Mouse (Mus musculus): ENCODE measurements around the gene Atp8b5.
A peak's percentile ranks its signal among the peaks of the same experiment; 100 is the strongest.

The Atp8b5 gene

DNA sequence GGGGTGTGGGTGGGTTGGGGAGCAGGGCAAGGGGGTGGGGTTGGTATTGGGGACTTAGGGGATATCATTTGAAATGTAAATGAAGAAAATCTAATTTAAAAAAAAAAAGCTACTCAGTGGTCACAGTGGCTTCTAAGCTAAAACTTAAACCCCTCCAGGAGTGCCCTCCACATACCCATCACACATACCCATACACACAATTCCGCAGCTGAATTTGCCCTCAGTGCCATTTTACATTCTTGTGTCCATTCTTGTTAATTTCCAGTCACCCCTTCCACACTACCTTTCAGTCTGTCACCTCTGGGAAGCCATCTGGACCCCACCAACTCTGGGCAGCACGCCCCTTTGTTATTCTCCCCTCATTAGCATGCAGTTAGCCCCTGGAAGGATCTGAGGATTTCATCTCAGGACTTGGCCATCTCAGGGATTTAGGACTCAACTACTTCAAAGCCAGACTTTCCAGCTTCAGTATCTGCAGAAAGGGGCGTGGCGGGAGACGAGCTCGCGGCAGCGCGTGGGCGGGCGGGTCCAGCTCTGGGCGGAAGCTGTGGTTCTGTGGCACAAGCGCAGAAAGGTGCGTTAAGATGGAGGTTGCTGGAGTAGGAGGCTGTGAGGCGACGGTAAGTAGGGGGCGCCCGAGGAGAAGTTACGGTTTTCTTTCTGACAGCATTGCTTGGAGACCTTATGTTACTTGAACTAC is at the start of gene Atp8b5:
Gene Atp8b5, plus strand, starts transcription at position 537 of the 700 bp plus-strand sequence.
- peak; percentile 78 to 82 for DNase-seq

DNA sequence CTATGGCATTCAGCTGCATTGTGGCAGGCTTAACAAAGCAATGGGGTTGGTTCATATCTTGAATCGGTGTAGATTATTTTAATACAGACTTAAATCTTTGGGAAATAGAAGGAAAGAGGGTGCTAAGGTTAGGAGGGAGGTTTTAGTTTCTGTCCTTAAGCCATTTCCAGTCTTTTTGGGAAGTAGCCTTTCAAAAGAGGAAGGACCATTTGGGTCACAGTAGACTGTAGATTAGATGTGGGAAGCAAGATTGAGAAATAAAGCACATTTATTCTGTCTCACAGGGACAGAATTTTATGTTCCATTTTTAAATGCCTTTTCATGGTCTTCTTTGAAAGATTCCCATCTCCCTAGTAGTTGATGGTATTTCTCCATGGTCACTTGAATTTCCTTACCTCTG is 49.0 kb upstream of the Atp8b5 start:
- DNase-seq: no peak

DNA sequence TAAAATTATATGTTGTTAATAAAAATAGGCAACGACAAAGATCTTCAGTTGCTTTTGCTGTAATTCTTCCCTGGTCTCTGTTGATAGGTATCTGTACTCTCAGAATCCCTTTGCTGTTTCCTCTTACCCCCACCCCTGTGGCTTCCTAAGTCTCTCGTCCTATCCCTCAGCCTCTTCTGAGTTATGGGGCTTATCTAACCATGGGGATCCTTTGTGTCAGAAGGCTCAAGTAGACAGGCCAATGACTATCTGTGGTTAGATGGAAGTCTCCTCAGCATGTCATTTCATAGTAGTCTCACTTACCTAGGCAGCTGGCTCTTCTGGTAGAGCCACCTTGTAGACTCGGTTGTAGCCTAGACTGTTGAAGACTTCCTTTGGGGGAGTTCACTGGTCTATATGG is 35.1 kb upstream of the Atp8b5 start:
- DNase-seq: no peak

DNA sequence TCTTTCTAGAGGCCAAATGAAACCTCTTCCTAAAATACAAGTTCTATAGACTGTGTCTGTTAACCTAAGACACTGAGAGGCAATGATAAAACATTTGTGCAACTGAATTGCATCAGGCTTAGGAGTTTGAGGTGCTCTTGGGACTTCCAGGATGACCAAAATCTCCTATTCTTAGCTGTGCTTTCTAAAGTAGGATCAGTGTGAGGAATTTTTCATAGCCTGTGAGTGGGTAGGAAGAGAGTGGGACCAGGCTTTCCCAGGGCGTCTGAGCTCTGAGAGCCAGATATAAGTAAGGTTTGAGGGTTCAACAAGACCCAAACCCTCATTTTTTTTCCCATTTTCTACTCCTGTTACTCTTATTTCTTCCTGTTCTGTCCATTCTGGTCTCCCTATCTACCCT is 34.0 kb upstream of the Atp8b5 start:
- no peak for DNase-seq

DNA sequence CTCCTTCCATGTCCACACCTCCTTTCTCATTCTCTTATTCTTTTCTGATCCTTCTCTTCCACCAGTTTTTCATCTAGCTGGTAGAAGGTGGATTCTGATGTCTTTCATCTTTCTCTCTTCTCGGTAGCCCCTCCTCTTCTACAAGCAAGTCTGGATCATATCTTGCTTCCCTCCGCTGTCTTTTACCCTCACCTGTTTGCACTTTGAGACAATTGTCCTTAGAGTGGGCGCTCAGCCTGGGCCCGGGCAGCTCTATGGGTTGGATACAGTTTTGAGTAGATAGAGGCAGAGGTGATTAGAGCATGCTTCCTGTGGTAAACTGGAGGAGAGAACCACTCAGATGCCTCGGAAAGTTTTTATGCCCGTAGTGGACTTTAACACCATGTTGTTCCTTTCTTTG is 33.5 kb upstream of the Atp8b5 start:
- no peak for DNase-seq

DNA sequence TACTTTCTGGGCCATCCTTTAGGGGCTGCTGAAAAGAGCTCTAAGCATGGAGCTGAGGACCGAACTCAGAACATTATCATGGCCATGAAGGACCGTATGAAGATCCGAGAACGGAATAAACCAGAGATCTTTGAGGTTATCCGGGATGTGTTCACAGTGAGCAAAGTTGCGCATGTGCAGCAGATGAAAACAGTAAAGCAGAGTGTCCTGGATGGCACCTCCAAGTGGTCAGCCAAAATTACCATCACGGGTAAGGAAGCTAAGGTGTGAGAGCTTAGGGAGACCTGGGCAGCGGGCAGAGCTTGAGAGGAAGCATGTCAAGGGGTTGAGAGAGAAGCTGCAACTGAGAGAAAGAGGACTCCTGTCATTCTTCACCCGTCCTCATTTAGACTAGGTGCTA is 30.1 kb upstream of the Atp8b5 start:
- DNase-seq: no peak

DNA sequence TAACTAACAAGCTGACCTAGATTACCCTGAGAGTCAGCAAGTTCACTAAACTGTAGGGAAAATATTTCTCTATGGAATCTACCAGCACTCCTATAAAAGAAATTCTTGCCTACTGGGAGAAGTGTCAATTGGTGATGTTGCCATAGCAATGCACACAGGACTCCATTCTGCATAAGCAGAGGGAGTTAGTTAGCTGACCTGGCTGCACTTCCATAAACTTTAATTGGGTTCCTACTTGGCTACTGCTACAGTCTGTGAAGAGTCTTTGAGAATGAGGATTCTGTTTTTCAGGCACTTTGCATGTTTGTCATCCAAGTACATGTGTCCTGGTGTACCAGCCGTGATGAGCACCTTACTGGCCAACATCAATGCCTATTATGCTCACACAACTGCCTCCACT is 26.2 kb upstream of the Atp8b5 start:
- DNase-seq: no peak

DNA sequence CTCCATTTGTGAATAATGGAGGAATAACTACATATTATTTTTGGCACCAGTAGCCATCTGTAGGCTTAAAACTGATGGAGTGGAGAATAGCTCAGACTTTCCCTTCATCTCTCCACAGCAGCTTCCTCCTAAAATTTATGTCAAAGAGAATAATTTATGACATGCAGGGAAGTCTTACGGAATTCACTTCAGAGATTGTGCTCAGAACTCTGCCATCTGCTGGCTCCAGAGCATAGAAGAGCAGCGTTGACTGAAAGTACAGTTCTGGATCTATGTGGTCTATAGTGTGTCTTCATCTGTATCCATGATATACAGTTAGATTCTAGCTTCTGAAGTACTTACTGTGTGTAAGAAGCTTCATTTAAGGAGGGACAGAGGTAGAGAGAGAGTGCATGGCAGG is 22.9 kb upstream of the Atp8b5 start:
- no peak for DNase-seq

DNA sequence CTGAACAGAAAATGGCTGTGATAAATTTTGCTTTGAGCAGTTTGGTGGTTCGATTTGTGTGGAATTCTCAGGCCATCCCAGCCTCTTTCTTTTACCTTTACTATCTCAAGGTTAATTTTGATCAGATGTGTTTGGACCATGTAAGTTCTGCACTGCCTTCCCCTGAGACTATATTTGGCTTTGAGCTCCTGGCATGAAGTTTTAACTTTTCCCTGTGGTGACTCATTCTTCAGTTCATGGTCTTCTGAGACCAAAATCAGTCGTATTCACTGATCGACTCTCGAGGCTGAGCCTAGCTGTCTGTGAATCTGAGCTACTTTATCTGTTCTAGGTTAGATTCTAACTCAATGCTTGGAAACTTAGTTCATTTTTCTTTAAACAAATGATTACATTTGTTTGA is 21.2 kb upstream of the Atp8b5 start:
- no peak for DNase-seq

DNA sequence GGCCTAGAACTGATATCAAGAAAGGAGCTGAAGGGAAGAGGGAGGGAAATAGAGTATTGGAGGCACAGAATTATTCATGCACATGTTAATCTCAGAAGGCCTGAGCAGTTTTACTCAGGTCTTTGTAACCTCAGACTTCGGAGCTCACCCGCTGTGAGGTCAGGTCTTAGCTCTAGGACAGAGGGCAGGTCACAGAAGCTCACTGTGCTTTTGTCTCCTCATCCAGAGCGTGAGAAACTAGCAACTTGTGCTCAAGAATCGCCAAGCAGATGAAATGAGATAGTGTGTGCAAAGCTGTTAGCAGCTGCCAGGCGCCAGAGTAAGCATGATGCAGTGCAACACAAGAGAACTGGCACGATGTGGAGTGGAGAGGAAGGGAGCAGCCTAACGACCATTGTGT is 18.9 kb upstream of the Atp8b5 start:
- DNase-seq: no peak

DNA sequence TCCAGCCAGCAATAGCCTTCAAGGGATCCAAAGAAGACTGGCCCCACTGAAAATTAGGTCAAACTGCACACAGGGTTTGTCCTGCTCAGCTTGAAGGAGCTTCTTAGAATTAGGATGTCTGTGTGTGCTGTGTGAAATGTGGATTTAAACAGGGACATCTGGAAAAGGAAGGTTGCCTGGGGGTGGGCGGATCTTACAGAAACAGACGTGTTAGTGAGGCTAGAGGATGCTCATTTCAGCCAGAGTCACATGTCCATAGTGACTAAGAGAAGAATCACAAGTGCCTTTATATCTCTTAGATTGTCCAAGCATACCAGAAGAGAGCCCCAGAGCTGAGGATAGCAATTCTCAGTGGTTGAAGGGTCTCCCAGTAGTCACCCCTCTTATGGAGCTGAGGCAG is 18.1 kb upstream of the Atp8b5 start:
- no peak for DNase-seq

DNA sequence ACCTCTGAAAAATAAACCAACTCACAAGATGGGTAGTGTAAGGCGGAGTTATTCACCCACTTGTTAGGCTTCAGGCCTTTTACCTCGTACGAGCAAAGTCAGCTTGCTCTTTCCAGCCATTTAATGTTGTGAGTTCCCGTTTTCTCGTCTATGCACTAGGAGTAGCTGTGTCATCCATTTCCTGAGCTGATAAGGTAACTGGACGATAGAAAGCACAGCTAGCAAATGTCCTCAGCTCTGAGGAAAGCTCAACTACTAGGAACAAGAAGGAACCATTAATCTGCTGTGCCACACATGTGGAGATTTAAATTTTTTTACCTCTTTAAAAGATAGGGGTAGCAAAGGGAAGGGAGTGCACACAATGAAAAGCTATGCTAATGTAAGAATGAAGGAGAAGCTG is 15.7 kb upstream of the Atp8b5 start:
- DNase-seq: no peak

DNA sequence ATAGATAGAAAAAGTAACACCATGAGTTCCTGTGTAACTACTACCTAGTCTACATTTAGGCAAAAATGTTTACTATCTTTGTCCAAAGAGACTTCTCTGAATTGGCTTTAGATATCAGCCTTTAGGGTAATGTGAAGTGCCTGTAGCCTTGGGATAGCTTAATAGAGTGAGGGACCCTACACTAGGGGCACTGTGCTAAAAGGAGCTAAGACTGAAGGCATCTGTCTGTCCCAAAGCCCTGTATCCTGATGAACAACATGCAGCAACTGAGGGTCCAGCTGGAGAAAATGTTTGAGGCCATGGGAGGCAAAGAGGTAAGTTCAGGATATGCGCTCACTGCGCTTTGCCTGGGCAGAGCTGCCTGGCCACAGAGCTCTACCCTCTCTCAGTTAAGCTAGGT is 9.9 kb upstream of the Atp8b5 start:
- no peak for DNase-seq

DNA sequence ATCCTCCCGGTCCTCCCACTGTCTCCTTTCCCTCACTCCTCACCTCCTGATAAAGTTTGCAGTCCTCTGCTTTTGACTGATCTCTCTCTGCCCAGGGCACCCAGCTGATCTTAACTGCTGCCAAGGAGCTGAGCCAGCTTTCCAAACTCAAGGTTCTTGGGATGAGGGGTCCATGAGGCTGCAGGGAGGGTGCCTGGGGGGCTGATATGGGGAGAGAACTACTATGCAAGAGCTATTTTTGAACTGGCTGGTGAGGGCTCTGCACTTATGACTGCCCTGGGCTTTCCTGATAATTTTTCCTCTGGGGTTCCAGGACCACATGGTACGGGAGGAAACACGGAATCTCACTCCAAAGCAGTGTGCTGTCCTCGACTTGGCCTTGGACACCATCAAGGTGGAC is 8.4 kb upstream of the Atp8b5 start:
- DNase-seq: no peak

DNA sequence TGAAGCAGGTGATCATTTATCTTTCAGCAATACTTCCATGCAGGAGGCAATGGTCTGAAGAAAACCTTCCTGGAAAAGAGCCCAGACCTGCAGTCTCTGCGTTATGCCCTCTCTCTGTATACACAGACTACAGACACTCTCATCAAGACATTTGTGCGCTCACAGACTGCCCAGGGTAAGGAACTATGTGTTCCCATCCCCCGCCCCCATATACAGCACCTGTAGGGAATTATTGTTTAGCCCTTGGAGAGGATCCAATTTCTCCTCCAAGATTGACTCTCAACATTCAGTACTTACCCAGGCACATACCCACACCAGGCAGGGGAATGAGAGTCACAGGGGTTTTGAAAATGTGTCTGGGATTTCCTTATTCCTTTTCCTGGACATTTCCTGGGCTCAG is 7.5 kb upstream of the Atp8b5 start:
- no peak for DNase-seq

DNA sequence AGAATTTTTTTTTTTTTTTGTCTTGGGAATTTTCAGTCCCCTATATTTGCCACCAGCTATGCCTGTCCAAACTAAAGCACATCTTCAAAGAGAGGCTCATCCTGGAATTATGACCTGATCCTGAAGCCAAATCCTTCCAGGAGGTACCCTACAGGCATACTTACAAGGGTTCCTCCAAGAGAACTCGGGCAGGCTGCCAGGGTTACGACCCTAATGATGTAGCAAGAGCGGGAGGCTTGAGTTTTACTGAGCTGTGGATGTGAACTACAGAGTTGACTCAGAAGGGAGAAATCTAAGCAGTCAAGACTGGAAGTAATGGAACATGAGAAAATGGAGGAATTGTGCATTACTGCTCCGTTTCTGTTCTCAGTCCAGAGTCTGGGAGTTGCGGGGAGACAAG is 6.9 kb upstream of the Atp8b5 start:
- no peak for DNase-seq

DNA sequence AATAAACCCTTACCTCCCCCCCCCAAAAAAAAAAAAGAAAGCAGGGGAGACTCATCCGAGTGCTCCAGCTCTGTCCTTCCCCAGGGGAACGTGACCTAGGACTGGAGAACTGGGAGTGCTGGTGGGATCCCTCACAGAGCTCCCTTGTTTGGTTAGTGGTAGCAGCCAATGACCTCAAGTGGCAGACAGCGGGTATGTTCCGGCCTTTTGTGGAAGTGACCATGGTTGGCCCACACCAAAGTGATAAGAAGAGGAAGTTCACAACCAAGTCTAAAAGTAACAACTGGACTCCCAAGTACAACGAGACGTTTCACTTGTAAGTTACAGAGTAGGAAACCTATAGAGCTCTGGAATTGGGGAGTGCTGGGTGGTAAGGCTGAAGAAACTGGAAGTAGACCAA is 4.1 kb upstream of the Atp8b5 start:
- no peak for DNase-seq

DNA sequence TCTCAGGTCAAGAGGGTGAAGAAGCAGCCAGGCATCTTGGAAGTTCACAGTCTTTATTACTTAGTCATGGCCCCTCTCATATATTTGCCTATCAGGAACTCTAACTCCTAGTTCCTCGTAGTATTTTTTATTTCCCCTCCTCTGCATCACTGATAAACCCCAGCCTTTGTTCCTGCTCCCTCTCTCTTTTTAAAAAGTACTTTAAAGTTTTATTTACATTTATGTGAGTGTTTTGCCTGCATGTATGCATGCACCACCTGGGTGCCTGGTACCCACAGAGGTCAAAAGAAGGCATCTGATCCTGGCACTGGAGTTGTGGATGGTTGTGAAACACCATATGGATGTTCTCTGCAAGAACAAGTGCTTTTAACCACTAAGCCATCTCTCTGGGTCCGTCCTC is 813 bp upstream of the Atp8b5 start:
- DNase-seq: no peak

DNA sequence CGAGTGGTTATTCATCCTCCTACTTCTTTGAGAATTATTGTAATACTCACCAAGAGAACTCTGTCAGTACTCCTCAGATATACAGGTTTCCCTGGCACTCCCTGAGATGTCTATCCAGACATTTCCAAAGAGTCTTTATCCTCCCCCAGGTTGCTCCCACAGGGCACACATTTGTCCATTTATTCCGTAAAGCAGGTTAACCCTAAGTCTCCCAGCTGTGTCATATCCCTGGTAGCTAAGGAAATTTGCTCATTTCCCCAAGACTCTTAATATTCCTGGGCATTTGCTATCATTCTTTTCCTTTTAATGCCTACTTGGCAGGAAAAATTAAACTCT is 332 bp downstream of the Atp8b5 start:
- no peak for DNase-seq

DNA sequence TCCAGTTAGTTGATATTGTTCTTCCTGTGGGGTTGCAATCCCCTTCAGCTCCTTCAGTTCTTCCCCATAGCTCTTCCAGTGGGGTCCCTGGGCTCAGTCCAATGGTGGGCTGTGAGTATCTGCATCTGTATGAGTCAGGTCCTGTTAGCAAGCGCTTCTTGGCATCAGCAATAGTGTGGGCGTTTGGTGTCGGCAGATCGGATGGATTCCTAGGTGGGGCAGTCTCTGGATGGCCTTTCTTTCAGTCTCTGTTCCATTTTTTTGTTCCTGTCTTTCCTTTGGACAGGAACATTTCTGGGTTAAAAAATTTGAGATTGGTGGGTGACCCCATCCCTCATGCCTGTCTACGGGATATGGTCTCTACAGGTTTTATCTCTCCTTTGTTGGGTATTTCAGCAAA is 18.5 kb downstream of the Atp8b5 start:
- no peak for DNase-seq

DNA sequence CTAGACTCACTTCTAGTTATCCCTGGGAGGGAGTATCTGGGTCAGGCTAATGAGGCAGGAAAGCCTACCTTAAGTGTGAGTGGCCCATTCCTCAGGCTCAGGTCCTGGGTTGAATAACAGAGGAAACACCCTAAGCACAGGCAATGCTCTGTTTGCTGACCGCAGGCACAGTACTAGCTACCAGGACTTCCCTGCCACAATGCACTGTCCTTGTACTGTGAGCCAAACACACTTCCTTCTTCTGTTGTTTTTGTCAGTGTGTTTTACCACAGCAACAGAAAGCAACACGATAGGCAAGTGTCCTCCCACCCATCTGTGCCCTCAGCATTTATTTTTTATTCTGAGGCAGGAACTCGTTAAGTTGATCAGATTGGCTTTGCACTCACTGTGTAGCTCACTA is 20.3 kb downstream of the Atp8b5 start:
- no peak for DNase-seq

DNA sequence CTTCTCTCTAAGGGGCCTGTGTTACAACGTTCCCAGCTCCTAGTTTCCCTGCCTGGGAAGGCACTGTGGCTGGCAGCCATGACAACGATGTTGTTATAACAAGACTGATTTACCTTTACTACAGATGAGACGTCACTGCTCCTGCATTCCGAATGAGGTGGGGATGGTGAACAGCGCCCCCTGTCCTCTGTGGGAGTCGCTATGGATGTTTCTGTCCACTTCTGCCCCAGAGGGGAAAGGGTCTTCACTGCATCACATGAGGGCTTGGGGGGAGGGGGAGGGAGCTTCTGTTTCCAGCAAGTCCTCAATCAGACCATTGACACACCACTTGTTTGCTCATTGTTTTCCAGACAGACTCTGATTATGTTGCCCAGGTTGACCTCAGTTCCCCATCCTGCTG is 27.0 kb downstream of the Atp8b5 start:
- peak in 1 of 2 experiments; percentile 4 for DNase-seq

DNA sequence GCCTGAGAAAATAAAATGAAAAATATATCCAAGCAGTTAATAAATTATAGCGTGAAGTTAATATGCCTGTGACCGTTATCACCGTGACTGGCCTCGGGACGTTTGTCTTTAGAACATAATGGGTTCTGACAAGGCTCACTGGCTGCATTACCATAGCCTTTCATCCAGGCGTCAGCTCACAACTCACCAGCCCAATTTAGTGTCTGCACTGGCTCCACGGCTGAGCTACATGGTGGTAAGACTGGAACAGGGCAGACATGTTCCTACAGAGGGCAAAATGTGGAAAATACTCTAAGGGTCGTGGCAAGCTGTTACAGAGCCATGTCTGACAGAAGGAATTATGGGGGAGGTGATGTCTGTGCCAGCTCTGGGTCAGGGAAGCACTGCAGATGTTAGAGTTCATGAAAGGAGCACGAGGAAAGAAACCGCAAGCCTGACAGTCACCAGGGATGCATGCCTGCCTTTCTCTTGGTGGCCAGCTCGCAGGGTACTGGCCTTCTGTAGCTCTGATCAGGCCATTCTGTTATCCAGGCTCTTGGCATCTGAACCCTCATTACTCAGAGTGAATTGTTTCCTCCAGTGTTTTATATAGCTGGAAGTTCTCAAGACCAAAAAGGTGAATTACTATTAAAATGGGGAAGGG is 42.9 kb downstream of the Atp8b5 start:
- DNase-seq: no peak

DNA sequence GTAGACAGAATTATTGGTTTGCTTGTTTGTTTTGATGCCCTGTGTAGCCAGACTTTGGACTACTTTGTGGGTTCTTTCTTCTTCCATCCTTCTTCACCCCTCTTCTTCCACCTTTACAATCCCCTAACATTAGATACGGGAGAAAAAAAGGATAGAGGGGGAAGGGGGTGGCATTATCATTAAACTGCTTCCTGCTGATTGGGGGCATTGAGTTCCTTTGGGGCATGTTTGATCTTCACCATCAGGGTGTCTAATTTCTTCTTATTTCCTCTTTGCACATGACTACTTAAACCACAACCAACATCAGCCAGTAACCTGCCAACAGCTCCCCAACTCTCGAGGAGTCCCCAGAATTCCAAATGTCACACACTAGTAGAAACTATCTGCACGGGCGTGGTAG is 54.6 kb downstream of the Atp8b5 start:
- DNase-seq: no peak

DNA sequence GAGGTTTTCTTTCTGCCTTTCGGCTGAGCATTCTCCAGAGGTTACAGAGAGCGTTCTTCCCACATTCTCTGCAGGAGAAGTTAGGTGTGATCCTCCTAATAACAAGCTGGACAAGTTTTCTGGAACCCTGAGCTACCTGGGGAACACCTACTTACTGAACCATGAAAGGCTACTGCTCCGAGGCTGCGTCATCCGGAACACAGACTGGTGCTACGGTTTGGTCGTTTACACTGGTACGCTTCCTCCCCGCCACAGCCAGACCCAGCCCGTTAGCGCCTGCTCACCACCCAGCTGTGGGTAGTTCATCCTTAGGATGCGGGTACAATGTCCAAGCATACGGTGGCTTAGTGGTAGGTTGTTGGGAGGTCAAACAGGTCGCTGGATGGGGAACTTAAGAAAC is 55.4 kb downstream of the Atp8b5 start:
- DNase-seq: no peak
